Mouse (Mus musculus) 3134 (cell line): ENCODE data around the gene Rmnd1.
"Not testable (repeated sequence)": the region's sequence is repeated elsewhere in the genome, so short reads cannot be mapped to it uniquely, and the experiment has no call there.

Experiments used
- DNase-seq: peaks from one replicate; pipeline ENCODE4 v3.0.0-alpha.2; 2011; ENCODE audit warnings: low spot score; ENCODE audit not compliant: insufficient read length; ENCODE audit errors: extremely low read depth

The Rmnd1 gene

GRCm38 (mm10) chr10:4432123-4432931 lies at the start of gene Rmnd1, which contains the start of gene Armt1:
Gene Rmnd1, minus strand, starts transcription at chr10:4432388.
Gene Armt1, plus strand, starts transcription at chr10:4432467.
- peak; percentile 98 for DNase-seq

- DNase-seq = peak; percentile 59
Measured at GRCm38 (mm10) chr10:4481695-4482094, 49.5 kb upstream of the Rmnd1 start.

GRCm38 (mm10) chr10:4480929-4481328 lies 48.7 kb upstream of the Rmnd1 start:
- no peak for DNase-seq

GRCm38 (mm10) chr10:4476604-4477003 lies 44.4 kb upstream of the Rmnd1 start:
- DNase-seq = no peak

- no peak for DNase-seq
Measured at GRCm38 (mm10) chr10:4475431-4475830, 43.2 kb upstream of the Rmnd1 start.

- DNase-seq = no peak
Measured at GRCm38 (mm10) chr10:4473591-4473993, 41.4 kb upstream of the Rmnd1 start.

GRCm38 (mm10) chr10:4469406-4469805 lies 37.2 kb upstream of the Rmnd1 start:
- DNase-seq = peak; percentile 36

- DNase-seq = no peak
Measured at GRCm38 (mm10) chr10:4465799-4466198, 33.6 kb upstream of the Rmnd1 start.

GRCm38 (mm10) chr10:4460201-4460600 lies 28.0 kb upstream of the Rmnd1 start:
- DNase-seq = no peak

- DNase-seq = no peak
Measured at GRCm38 (mm10) chr10:4456409-4456808, 24.2 kb upstream of the Rmnd1 start.

GRCm38 (mm10) chr10:4435416-4435815 lies 3.2 kb upstream of the Rmnd1 start:
- DNase-seq = no peak

- DNase-seq = not testable (repeated sequence)
Measured at GRCm38 (mm10) chr10:4433871-4434270, 1.7 kb upstream of the Rmnd1 start.

GRCm38 (mm10) chr10:4432996-4433755 lies 988 bp upstream of the Rmnd1 start:
- no peak for DNase-seq

- no peak for DNase-seq
Measured at GRCm38 (mm10) chr10:4431746-4432122, 454 bp downstream of the Rmnd1 start.

GRCm38 (mm10) chr10:4430826-4431225 lies 1.4 kb downstream of the Rmnd1 start:
- DNase-seq = no peak

- DNase-seq = no peak
Measured at GRCm38 (mm10) chr10:4430399-4430798, 1.8 kb downstream of the Rmnd1 start.

- no peak for DNase-seq
Measured at GRCm38 (mm10) chr10:4425245-4425644, 6.9 kb downstream of the Rmnd1 start.

- DNase-seq = no peak
Measured at GRCm38 (mm10) chr10:4407191-4407590, 25.0 kb downstream of the Rmnd1 start.

GRCm38 (mm10) chr10:4405511-4405910 lies 26.7 kb downstream of the Rmnd1 start:
- no peak for DNase-seq

- DNase-seq = no peak
Measured at GRCm38 (mm10) chr10:4404895-4405491, 27.2 kb downstream of the Rmnd1 start.

- no peak for DNase-seq
Measured at GRCm38 (mm10) chr10:4398058-4398457, 34.1 kb downstream of the Rmnd1 start.
